Mouse (Mus musculus): ENCODE measurements at regions not wholly inside any gene's neighbourhood (a gene's known extent, or its start where the extent isn't known, plus 50 kb on each side); places are given as distances from the start of the nearest gene placed in this dataset.
A peak's percentile ranks its signal among the peaks of the same experiment; 100 is the strongest.

DNA sequence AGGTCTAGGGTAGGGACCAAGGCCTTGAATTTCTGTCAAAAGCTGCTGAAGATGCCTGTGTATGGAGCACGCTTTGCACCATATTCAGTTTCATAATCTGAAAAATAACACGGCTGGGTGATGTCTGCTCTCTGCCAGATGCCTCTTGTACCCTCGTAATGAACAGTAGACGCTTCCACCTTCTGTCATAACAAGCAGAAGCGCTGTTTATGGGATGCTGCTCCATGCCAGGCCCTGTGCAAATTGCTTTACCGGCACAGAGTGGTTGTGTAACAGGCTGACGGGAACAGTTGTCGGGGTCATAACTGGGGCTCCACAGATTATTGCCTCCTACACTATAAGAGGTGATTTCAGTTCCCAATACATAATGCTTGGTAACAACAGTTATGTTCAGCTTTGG lies 211.5 kb upstream of the Tnp1 start:
- no peak for DNase-seq (ENCODE audit: low read depth, low spot score)

DNA sequence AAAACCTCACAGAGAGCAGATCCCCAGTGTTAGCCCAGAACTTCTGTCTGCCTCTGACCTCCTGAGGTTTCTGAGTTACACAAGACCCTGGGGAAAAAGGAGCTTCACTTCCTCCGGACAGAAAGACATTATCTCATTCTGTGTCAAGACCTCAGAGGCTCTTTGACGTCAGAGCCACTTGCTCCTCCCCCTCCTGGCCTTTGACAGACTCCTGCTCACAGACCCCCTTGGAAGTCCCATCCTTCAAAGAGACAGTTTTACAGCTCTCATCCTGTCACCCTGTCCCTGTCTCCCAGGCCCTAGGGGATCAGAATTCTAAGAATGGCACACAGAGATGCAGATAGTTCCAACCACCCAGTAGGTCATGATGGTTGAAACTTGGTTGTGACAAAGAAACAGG lies 206.2 kb upstream of the Tnp1 start:
- DNase-seq (ENCODE audit: low read depth, low spot score) = no peak

GRCm38 (mm10) chr1:73214305-73214946 lies 198.7 kb upstream of the Tnp1 start:
- no peak for DNase-seq (ENCODE audit: low read depth, low spot score)

- no peak for DNase-seq (ENCODE audit: low read depth, low spot score)
Observed at GRCm38 (mm10) chr1:73207421-73207820, 191.7 kb upstream of the Tnp1 start.

DNA sequence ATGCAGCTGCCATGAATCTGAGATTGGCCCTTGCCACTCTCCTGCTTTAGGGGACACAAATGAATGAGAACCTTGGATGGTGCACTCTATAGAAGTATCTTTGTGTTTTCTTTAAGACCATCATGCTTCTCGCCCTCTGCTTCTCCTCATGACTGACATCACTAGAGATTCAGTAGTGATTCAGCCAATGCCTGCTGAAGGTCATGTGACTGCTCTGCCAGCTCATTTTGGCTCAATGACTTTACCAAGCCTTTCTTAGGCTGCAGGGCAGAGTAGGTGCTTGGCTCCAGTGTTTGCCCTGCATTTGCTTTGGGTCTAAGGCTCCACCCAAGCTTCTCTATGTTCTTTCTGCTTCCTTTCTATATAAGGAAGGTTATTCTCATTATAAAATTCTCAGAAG lies 190.1 kb upstream of the Tnp1 start:
- DNase-seq (ENCODE audit: low read depth, low spot score) = no peak

- no peak for DNase-seq (ENCODE audit: low read depth, low spot score)
Observed at GRCm38 (mm10) chr1:73200112-73200511, 184.4 kb upstream of the Tnp1 start.

GRCm38 (mm10) chr1:73190832-73191231 lies 175.1 kb upstream of the Tnp1 start:
- DNase-seq (ENCODE audit: low read depth, low spot score) = no peak

DNA sequence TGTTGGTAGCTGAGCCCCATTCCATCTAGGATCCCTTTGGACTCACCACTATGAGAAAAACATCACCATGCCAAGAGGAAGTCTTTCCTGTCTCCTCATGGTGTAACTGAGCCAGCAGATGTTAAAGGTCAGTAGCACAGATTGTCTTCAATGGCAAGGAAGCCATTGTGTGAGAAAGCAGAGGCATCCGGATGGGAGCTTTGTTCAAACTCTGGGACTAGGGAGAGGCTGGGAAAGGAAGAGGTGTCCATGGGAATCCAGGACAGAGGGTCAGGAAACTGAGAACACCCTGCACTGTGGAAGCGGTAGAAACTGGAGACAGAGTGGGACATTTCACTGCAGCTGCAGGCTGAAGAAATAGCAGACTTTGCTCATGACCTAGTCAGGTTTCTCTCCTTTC lies 173.1 kb upstream of the Tnp1 start:
- DNase-seq (ENCODE audit: low read depth, low spot score) = no peak

DNA sequence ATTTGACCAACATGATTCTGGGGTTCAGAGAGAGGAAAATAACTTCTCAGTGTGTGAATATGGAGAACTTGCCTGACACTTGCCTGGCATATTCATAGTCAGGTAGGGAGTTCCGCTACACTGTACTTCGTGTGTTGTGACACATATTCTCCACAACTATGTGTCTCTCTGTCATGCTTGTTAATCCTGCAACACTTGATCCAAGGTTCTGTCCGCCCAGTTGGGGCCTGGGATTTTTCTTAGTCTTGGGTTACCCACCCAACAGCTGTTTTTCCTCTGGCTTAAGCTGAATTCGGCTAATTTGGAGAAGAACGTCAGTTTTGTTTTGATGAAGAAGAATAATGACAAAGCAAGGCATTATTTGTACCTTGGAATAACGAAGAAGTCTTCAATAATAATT lies 168.8 kb upstream of the Tnp1 start:
- no peak for DNase-seq (ENCODE audit: low read depth, low spot score)

DNA sequence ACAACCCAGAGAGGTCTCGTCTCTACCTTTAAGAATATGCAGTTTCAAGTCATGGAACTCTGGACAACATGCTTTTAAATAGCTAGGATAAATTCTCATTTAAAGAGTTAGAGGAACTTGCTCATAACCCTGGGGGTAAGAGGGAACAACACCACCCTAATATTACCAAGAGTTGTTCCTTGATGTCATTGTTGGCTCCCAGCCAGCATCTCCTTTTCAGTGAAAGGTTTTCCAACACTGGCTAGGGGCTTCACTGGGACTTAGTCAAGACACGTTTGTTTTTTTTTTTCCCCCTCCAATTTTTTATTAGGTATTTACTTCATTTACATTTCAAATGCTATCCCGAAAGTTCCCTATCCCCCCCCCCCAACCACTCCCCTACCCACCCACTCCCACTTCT lies 163.1 kb upstream of the Tnp1 start:
- DNase-seq (ENCODE audit: low read depth, low spot score) = no peak

GRCm38 (mm10) chr1:73177076-73177475 lies 161.4 kb upstream of the Tnp1 start:
- DNase-seq (ENCODE audit: low read depth, low spot score) = no peak

- DNase-seq (ENCODE audit: low read depth, low spot score) = peak; percentile 57
Observed at GRCm38 (mm10) chr1:73170668-73171008, 154.9 kb upstream of the Tnp1 start.

DNA sequence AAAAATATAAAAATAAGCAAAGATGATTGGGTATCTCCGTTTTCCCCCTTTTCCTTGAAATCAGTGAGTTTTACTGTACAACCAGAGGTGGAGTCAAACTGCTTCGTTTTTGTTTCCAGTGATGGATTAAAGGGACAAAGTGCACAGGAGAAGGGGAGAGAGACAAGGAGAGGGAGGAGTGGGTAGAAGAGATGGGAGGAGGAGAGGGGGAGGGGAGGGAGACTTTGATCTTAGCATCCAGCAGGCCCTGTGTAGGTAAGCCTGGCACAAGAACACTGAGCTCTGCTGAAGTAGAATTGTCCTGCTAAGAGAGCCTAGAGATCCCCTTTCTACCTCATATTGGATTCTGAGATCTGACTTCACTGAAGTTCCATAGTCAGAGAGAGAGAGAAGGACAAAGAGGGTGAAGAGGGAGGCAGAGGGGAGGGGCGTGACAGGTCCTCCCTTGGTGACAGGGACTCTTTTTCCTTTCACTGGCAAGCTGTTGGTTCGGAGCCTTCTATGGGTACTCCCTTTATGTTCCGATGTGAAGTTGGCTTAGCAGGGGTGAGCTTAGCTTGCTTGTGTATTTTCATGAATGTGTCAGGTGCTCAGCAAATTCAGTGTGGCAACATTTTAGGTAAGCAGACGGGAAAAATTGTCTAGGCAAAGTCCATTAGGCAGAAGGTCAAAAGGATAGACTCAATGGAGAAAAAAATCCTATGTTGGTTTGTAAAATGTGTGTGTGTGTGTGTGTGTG lies 154.4 kb upstream of the Tnp1 start:
- peak; percentile 22 for DNase-seq (ENCODE audit: low read depth, low spot score)

DNA sequence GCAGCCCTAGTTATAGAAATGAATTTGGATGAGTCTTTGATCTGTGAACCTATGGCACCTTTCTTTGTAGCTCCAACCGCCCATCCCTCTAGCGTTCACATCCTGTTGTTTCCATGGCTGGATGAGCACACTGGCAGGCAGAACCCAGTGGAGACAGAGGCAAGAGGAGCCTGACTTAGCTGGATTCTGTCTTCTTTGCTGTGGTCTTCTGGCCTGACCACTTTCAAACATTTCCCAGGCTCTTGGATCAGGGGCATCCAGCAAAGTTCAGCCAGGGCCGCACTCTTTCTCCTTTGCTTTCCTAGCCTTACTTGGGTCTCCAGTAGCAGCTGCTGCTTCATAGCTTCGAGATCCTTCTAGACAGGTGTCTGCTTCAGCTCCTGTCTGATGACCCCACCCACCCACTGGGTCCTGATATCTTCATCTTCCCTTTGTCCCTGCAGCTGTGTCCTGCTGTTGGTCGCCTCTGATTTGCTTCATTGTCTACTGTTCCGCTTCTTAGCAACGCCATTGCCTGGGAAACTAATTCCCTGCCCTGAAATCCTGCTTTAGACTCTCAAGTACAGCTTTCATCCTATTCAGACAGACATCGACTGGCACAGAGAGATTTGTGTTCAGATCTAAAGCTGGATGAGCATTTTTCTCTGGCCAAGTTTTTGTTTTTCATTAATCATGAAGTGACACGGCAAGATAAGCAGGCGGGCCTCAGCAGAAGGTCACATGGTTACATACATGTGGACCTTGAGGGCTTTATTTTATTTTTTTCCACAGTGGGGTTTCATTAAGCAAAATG lies 153.6 kb upstream of the Tnp1 start:
- DNase-seq (ENCODE audit: low read depth, low spot score) = peak; percentile 62

- no peak for DNase-seq (ENCODE audit: low read depth, low spot score)
Observed at GRCm38 (mm10) chr1:73160199-73160598, 144.5 kb upstream of the Tnp1 start.

DNA sequence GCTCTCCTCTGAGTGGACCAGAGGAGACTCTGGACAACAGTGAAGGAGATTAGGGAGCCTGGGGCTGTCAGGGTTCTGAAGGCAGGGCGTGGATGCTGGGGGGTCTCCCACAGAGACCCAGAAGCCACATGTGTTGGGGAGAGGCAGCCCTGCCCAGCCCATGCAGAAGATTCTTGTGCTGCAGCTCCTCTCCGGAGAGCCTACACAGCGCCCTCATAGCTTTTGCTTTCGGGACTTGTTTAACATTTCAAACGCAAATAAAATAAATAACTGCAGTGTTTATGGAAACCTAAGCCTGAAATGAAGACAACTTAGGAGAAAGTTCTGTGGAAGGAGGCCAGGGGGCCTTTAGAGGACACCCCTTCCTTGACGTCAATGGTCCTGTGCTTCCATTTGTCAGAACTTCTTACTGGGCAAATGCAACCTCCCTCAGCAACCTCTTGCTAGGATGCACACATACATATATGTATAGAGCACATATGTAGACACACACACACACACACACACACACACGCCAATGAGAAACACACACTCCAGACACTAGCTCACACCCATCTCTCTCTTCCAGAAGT lies 143.8 kb upstream of the Tnp1 start:
- no peak for DNase-seq (ENCODE audit: low read depth, low spot score)

DNA sequence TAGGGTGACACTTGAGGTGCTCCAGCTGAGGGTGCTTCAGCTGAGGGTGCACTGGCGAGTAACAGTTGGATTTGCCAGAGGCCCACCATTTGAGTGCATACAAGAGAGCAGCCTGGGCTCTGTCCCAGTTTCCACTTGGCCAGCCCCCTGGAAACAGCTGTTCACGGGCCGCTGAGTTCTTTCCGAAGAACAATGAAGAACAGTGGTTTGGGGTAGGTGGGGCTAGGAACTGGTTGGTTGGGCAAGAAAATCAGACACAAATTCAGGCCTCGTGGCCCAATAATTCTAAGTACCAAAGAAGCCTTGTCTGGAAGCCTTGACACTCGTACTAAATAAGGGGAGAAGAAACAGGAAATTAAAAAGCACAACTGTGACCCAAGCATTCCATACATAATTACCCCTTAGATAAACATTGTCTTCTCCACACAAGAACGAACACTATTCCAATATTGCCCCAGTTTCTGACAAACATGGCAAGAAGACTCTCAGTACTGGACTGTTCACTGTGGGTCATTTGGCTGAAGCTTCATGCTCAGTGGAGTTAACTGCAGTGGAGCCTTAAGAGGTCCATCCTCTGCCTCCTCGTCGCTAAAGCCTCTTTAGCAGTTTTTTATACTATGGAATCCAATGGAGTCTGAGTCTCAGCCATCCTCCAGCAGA lies 137.9 kb upstream of the Tnp1 start:
- DNase-seq (ENCODE audit: low read depth, low spot score) = no peak

GRCm38 (mm10) chr1:73149926-73150325 lies 134.2 kb upstream of the Tnp1 start:
- DNase-seq (ENCODE audit: low read depth, low spot score) = no peak

GRCm38 (mm10) chr1:73142845-73143244 lies 127.1 kb upstream of the Tnp1 start:
- DNase-seq (ENCODE audit: low read depth, low spot score) = no peak

- no peak for DNase-seq (ENCODE audit: low read depth, low spot score)
Observed at GRCm38 (mm10) chr1:73140557-73141345, 125.0 kb upstream of the Tnp1 start.

GRCm38 (mm10) chr1:73130215-73130861 lies 114.6 kb upstream of the Tnp1 start:
- DNase-seq (ENCODE audit: low read depth, low spot score) = peak; percentile 51
